Mouse (Mus musculus): ENCODE results near the gene Ercc4. TPM values are rescaled to one million over a fixed set of nuclear protein-coding genes. Genes with fewer than 3 reads are reported as not detected.

The Ercc4 gene
- polyA plus RNA-seq (2014; fragmentation: Nextera tagmentation; extraction: Ambion mirVana) = 12.6 and 13.1 TPM in 2 replicates

DNA sequence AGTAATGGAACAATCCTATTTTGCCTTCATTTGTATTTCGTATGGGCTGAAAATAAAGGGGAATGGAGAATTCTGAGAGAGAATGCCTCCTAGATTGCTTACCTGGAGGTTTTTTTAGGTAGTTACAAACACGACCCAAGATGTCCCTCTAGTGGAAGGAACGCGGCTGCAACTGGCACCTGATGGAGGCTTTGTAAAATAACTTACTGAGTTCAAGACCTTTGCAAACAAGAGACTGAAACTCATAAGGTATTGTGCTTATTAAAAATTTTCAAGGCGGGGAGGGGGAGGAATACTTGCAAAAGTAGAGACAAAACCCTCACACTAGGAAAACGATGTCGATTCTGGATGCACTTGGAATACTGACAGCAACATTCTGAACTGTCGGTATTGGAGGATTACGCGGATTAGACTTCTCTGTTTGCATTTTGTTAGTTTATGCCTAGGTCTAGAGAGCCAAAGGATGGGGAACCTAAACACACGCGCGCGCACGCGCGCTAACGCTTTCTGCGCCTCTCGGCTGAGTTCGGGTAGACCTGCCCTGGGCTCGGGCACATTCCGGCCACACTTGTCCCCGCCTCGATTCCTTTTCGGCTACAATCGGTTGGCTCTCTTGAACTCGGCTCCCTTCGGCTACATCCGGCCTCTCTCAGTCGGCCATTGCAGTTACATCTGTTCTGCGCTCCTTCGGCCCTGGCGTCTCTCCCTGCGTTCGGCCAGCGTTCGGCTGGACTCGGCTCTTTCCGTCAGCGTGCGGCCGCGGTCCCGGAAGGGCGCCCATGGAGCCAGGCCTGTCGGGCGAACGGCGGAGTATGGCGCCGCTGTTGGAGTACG is at the start of gene Ercc4:
Gene Ercc4 (plus strand): TSS at position 529 of the 834 bp plus-strand sequence.
- peak within 1 kb of the TSS; percentile 72 for H3K4me2 ChIP-seq (ENCODE audit: low read depth, severe bottlenecking)

GRCm38 (mm10) chr16:13061113-13061512 is 48.4 kb upstream of the Ercc4 start:
- ATAC-seq (ENCODE audit: insufficient number of reproducible peaks, low FRiP score, low TSS enrichment, low read depth) = no peak
- H3K4me3 ChIP-seq (ENCODE audit: low read depth, low read length) = no peak overlapping the region
- 27% methylated on average over 10 of the region's 10 CpGs for WGBS

More for the DNA sequence above, at the start of gene Ercc4:
- H3K27ac ChIP-seq (replicated peaks; ENCODE audit: low read depth, low read length) = 0 out of 2 replicates have a peak within 1 kb of the TSS, but pooled peaks have one; percentile 30
- 1% methylated on average over 53 of the region's 53 CpGs for WGBS
- DNase-seq (ENCODE audit: low spot score) (peak; percentile 97), ATAC-seq (ENCODE audit: insufficient number of reproducible peaks, low FRiP score, low TSS enrichment, low read depth) (peak; percentile 98)
- H3K36me3 ChIP-seq (ENCODE audit: control insufficient read depth, insufficient read depth, low read length) = peaks cover under 1% of the 10 kb centered on the region; the same call in 1 of the 2 replicates
- peak within 1 kb of the TSS; percentile 71 for H3K4me3 ChIP-seq (ENCODE audit: low read depth, low read length)
- H3K9ac ChIP-seq (ENCODE audit: low read length) = peak within 1 kb of the TSS; percentile 93
- no peaks in the 10 kb centered on the region for H3K27me3 ChIP-seq (ENCODE audit: control insufficient read depth, insufficient read depth, low read length)
- no peaks in the 10 kb centered on the region; the same call in 1 of the 2 replicates for H3K4me1 ChIP-seq (ENCODE audit: control insufficient read depth, insufficient read depth, low read length)
- no peaks in the 10 kb centered on the region for H3K9me3 ChIP-seq (ENCODE audit: control insufficient read depth, low read length)

GRCm38 (mm10) chr16:13074176-13074575 is 35.3 kb upstream of the Ercc4 start:
- H3K27ac ChIP-seq (replicated peaks; ENCODE audit: low read depth, low read length) = no peak overlapping the region
- no peaks in the 10 kb centered on the region for H3K27me3 ChIP-seq (ENCODE audit: control insufficient read depth, insufficient read depth, low read length)
- DNase-seq (ENCODE audit: low spot score) (no peak), ATAC-seq (ENCODE audit: insufficient number of reproducible peaks, low FRiP score, low TSS enrichment, low read depth) (no peak)
- H3K4me3 ChIP-seq (ENCODE audit: low read depth, low read length) = no peak overlapping the region
- no peaks in the 10 kb centered on the region for H3K36me3 ChIP-seq (ENCODE audit: control insufficient read depth, insufficient read depth, low read length)
- H3K9me3 ChIP-seq (ENCODE audit: control insufficient read depth, low read length) = no peaks in the 10 kb centered on the region
- no peak overlapping the region for H3K4me2 ChIP-seq (ENCODE audit: low read depth, severe bottlenecking)
- no peak overlapping the region for H3K9ac ChIP-seq (ENCODE audit: low read length)
- 80% methylated on average over 4 of the region's 4 CpGs for WGBS
- no peaks in the 10 kb centered on the region for H3K4me1 ChIP-seq (ENCODE audit: control insufficient read depth, insufficient read depth, low read length)

More at GRCm38 (mm10) chr16:13061113-13061512, 48.4 kb upstream of the Ercc4 start:
- Histone ChIP-seq H3K4me1 (ENCODE audit: control insufficient read depth, insufficient read depth, low read length) (no peaks in the 10 kb centered on the region), H3K27me3 (ENCODE audit: control insufficient read depth, insufficient read depth, low read length) (no peaks in the 10 kb centered on the region), H3K36me3 (ENCODE audit: control insufficient read depth, insufficient read depth, low read length) (no peaks in the 10 kb centered on the region), H3K4me2 (ENCODE audit: low read depth, severe bottlenecking) (no peak overlapping the region), H3K27ac (replicated peaks; ENCODE audit: low read depth, low read length) (no peak overlapping the region), H3K9ac (ENCODE audit: low read length) (no peak overlapping the region), H3K9me3 (ENCODE audit: control insufficient read depth, low read length) (no peaks in the 10 kb centered on the region)
- no peak for DNase-seq (ENCODE audit: low spot score)

- Histone ChIP-seq H3K9ac (ENCODE audit: low read length) (no peak overlapping the region), H3K27ac (replicated peaks; ENCODE audit: low read depth, low read length) (no peak overlapping the region), H3K4me3 (ENCODE audit: low read depth, low read length) (no peak overlapping the region), H3K4me2 (ENCODE audit: low read depth, severe bottlenecking) (no peak overlapping the region), H3K27me3 (ENCODE audit: control insufficient read depth, insufficient read depth, low read length) (no peaks in the 10 kb centered on the region), H3K9me3 (ENCODE audit: control insufficient read depth, low read length) (no peaks in the 10 kb centered on the region), H3K4me1 (ENCODE audit: control insufficient read depth, insufficient read depth, low read length) (no peaks in the 10 kb centered on the region), H3K36me3 (ENCODE audit: control insufficient read depth, insufficient read depth, low read length) (no peaks in the 10 kb centered on the region)
- WGBS = 74% methylated on average over 6 of the region's 6 CpGs
- DNase-seq (ENCODE audit: low spot score) = no peak
- ATAC-seq (ENCODE audit: insufficient number of reproducible peaks, low FRiP score, low TSS enrichment, low read depth) = no peak
Measured at GRCm38 (mm10) chr16:13080161-13080560, 29.3 kb upstream of the Ercc4 start.

DNA sequence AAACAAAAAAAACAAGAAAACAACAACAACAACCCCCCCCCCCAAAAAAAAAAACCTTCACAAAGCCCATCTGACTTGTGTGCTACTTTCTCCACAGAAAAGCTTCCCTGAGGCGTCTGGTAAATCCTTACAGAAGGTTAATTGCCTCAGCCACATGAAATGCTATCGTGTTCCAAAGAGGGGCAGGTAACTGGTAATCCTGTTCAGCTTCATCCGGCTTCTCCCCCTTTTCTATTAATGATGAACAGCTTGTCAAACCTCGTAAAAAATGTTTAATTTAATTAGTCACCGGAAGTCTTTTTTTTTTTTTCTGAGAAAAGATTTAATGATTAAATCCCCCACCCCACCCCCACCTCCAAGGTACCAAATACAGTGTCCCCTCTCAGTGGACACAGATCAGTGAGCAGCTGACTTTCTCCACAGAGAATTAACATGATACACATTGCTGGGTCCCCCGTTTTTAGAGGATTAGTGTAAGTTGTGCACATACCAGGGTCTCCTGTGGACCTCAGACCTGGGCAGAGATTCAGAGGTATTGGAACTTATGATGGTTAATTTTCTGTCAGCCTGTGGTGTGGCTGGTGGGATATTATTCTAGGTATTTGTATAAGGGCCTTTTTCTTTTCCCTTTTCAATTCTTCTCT is 26.2 kb upstream of the Ercc4 start:
- DNase-seq (ENCODE audit: low spot score) (no peak), ATAC-seq (ENCODE audit: insufficient number of reproducible peaks, low FRiP score, low TSS enrichment, low read depth) (no peak)
- Histone ChIP-seq H3K9ac (ENCODE audit: low read length) (no peak overlapping the region), H3K36me3 (ENCODE audit: control insufficient read depth, insufficient read depth, low read length) (no peaks in the 10 kb centered on the region), H3K27ac (replicated peaks; ENCODE audit: low read depth, low read length) (no peak overlapping the region), H3K4me2 (ENCODE audit: low read depth, severe bottlenecking) (no peak overlapping the region), H3K9me3 (ENCODE audit: control insufficient read depth, low read length) (no peaks in the 10 kb centered on the region), H3K4me1 (ENCODE audit: control insufficient read depth, insufficient read depth, low read length) (no peaks in the 10 kb centered on the region), H3K27me3 (ENCODE audit: control insufficient read depth, insufficient read depth, low read length) (no peaks in the 10 kb centered on the region), H3K4me3 (ENCODE audit: low read depth, low read length) (no peak overlapping the region)
- WGBS = 50% methylated on average over 6 of the region's 6 CpGs

GRCm38 (mm10) chr16:13108356-13108755 is 1.1 kb upstream of the Ercc4 start:
- Histone ChIP-seq H3K27ac (replicated peaks; ENCODE audit: low read depth, low read length) (no peak overlapping the region), H3K4me2 (ENCODE audit: low read depth, severe bottlenecking) (no peak overlapping the region), H3K27me3 (ENCODE audit: control insufficient read depth, insufficient read depth, low read length) (no peaks in the 10 kb centered on the region), H3K36me3 (ENCODE audit: control insufficient read depth, insufficient read depth, low read length) (no peaks in the 10 kb centered on the region), H3K4me3 (ENCODE audit: low read depth, low read length) (no peak overlapping the region), H3K9ac (ENCODE audit: low read length) (no peak overlapping the region), H3K4me1 (ENCODE audit: control insufficient read depth, insufficient read depth, low read length) (no peaks in the 10 kb centered on the region; the same call in 1 of the 2 replicates), H3K9me3 (ENCODE audit: control insufficient read depth, low read length) (no peaks in the 10 kb centered on the region)
- DNase-seq (ENCODE audit: low spot score) (no peak), ATAC-seq (ENCODE audit: insufficient number of reproducible peaks, low FRiP score, low TSS enrichment, low read depth) (no peak)
- 94% methylated on average over 12 of the region's 12 CpGs for WGBS

DNA sequence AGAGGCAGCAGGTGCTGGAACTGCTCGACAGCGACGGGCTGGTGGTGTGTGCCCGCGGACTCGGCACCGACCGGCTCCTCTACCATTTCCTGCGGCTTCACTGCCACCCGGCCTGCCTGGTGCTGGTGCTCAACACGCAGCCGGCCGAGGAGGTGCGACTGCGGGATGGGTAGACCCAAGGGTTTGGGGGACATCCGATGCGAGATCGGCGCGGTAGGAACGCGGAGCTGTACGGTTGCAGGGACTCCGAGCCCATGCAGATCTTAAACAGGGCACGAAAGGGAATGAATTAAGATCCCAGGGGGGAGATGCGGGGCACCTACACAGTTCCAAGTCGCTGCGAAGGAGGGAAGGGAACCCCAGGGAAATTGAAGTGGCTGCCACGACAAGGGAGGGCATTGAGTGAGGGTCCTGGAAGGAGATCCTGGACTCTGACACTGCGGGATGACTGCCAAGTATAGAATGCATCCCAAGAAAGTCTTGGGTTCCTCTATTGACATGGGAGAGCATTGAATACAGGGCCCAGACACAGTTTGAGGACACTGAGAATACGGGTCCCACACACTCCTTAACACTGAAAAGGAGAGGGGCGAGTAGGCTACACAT is 609 bp downstream of the Ercc4 start:
- H3K27me3 ChIP-seq (ENCODE audit: control insufficient read depth, insufficient read depth, low read length) = no peaks in the 10 kb centered on the region
- H3K9ac ChIP-seq (ENCODE audit: low read length) = peak overlapping the region; percentile 93
- H3K4me2 ChIP-seq (ENCODE audit: low read depth, severe bottlenecking) = peak overlapping the region; percentile 72
- H3K9me3 ChIP-seq (ENCODE audit: control insufficient read depth, low read length) = no peaks in the 10 kb centered on the region
- DNase-seq (ENCODE audit: low spot score) (no peak), ATAC-seq (ENCODE audit: insufficient number of reproducible peaks, low FRiP score, low TSS enrichment, low read depth) (peak; percentile 60; the same call in 1 of the 2 replicates)
- H3K4me1 ChIP-seq (ENCODE audit: control insufficient read depth, insufficient read depth, low read length) = no peaks in the 10 kb centered on the region; the same call in 1 of the 2 replicates
- peaks cover 5% of the 10 kb centered on the region; the same call in 1 of the 2 replicates for H3K36me3 ChIP-seq (ENCODE audit: control insufficient read depth, insufficient read depth, low read length)
- peak overlapping the region; percentile 71 for H3K4me3 ChIP-seq (ENCODE audit: low read depth, low read length)
- 0 out of 2 replicates have a peak overlapping the region, but pooled peaks have one; percentile 18 for H3K27ac ChIP-seq (replicated peaks; ENCODE audit: low read depth, low read length)
- WGBS = under 1% methylated on average over 32 of the region's 32 CpGs

- no peaks in the 10 kb centered on the region; the same call in 1 of the 2 replicates for H3K4me1 ChIP-seq (ENCODE audit: control insufficient read depth, insufficient read depth, low read length)
- H3K4me2 ChIP-seq (ENCODE audit: low read depth, severe bottlenecking) = no peak overlapping the region
- WGBS = 82% methylated on average over 2 of the region's 2 CpGs
- no peak overlapping the region for H3K27ac ChIP-seq (replicated peaks; ENCODE audit: low read depth, low read length)
- no peak overlapping the region for H3K9ac ChIP-seq (ENCODE audit: low read length)
- DNase-seq (ENCODE audit: low spot score) (no peak), ATAC-seq (ENCODE audit: insufficient number of reproducible peaks, low FRiP score, low TSS enrichment, low read depth) (no peak)
- H3K27me3 ChIP-seq (ENCODE audit: control insufficient read depth, insufficient read depth, low read length) = no peaks in the 10 kb centered on the region
- no peak overlapping the region for H3K4me3 ChIP-seq (ENCODE audit: low read depth, low read length)
- H3K36me3 ChIP-seq (ENCODE audit: control insufficient read depth, insufficient read depth, low read length) = peaks cover 5% of the 10 kb centered on the region; the same call in 1 of the 2 replicates
- no peaks in the 10 kb centered on the region for H3K9me3 ChIP-seq (ENCODE audit: control insufficient read depth, low read length)
Measured at GRCm38 (mm10) chr16:13114821-13115220, 5.3 kb downstream of the Ercc4 start.
